Mouse (Mus musculus): ENCODE measurements at regions not wholly inside any gene's neighbourhood (a gene's known extent, or its start where the extent isn't known, plus 50 kb on each side); places are given as distances from the start of the nearest gene placed in this dataset.

DNA sequence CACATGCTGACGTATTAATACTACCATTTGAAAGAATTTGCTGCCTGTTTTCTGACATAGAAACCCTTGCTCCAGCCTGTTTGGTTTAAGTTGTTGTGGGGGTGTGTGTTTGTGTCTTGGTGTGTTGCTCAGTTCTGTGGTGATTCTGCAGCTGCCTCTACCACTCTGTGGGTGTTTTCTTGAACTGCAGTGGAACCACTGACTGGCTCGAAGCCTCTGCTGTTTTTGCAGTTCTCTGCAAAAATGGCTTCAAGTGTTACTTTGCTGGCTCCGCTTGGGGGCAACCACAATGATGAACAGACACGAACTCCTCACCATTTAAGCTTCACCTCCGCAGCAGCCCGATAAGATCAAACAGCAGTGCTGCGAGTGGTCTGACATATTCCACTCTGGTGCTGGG lies 274.6 kb downstream of the Ets1 start:
- no peak for DNase-seq

- no peak for DNase-seq
Observed at GRCm38 (mm10) chr9:32915633-32916032, 279.6 kb downstream of the Ets1 start.

GRCm38 (mm10) chr9:32916731-32917130 lies 280.7 kb downstream of the Ets1 start:
- no peak for DNase-seq

DNA sequence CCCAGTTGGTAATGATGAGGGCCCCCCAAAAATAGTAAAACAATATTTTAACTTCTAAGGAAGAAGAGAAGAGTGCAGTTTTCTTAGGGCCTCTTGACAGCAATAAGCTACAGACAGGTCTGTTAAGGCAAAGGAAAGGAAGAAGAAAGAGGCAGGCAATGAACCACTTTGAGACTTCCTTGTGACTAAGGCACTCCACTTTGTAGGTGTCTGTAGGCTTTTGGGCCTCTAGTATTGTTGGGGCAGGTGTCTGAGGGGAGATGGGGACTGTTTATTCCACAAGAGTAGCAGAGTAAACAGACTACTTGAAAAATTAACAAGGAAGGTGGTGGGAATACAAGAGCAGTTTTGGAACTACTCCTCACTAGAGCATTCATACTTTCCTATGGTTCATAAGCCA lies 287.9 kb downstream of the Ets1 start:
- DNase-seq = no peak

DNA sequence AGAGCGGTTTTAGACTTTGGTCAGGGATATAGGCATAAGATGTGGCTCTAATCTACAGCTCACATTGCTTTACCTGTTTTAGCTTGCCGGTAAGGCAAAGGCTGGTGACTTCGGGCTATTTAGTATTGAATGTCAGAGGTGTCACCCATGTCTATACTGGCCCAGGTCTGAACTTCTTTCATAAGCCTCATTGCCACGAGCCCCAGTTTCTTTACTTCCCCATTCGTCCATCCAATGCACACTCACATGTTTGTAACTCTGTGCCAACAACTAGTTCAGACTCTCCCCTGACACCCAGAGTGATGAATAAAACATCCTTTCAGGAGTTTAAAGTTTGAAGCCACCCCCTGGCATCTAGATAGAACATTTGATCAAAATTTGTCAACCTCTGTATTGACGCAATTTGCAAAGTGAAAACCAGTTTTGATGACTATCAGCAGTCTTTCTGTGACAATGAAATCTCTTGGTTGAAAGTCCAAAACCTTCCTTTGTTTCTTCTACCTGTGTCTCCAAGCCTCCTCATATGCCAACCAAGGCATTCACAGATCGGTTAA lies 288.4 kb downstream of the Ets1 start:
- DNase-seq = no peak

- DNase-seq = no peak
Observed at GRCm38 (mm10) chr9:32925036-32925435, 289.0 kb downstream of the Ets1 start.

DNA sequence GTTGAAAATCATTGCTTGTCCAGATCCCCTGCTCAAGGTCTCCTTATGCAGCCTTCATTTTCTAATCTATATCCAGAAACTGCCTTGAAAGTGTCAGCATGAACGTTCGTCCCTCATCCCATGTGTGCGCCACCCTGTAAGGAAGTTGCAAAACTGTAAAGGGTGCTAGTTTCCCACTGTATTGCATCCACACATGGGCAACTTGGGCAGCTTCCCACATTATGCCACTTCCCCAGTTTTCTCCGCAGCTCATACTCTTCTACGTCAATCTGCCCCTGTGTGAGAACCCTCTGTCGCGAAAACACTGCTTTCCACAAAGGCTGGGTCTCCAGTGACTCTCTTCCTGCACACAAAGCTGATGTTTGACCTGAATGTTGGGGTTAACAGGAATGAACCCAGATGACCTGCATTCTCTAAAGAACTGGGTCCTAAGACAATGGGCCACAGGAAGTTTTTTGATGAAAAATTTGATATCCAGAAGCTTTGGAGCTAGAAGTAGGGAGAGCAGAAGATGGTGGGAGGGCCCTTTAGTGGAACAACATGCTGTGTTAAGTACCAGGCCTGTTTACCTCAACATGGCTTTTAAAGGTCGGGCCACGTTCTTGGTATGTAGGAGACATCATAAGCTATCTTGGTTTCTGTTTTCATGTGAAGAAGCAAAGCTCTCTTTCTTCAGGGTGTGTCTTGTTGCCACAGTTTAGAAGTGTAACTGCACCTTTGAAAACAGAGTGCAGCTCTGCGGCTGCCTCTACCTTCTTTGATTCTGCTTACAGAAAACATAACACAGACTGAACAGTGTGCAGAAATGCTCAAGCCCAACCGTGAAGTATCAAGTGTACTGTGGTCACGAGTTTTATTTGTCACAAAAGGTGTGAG lies 289.9 kb downstream of the Ets1 start:
- no peak for DNase-seq

DNA sequence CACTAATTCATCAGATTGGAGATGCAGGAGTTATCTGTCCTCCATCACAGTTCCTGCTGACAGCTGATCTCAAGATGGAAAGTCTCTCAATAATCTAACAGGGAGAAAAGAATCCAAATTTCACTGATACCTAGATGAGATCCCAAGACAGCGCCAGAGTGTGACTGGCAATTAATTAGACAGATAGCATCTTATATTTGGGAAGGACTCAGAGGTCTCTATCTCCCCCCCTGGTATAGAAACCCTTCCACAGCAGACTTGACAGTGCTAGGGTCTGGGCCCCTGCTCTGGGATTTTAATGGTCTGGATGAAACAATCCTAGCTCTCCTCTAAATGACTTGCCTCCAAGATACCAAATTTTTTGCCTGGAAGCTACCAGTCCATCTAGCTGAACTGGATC lies 291.6 kb downstream of the Ets1 start:
- DNase-seq = no peak

DNA sequence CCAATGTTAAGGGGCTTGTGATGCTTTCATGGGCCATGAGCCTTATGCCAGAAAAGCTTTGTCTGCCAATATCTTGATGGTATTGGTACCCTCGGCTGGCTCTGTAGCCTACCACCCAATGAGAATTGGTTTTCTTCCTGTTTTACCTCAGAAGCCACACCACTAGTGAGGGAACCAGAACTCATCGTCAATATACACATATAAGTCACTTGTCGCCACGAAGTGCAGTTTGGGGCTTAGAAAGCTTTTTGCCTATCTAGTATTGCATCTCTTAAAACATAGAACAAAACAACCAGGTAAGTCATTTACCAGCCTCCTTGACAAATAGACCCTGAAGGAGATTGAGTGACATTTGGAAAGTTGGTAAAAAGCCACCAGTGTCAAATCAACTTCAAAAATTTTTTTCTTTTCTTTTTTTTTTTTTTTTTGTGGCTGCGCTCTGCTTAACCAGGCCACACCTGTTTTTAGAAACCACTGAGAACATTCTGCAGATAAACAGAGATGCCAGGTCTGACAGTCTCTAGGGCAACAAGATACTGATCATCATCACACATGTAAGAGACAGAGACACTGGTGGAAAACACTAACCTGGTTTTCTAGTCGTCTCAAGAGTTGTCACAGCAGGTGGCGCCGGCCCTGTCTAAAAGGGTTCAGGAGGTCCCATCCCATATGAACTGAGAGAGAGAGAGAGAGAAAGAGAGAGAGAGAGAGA lies 292.4 kb downstream of the Ets1 start:
- no peak for DNase-seq

- DNase-seq = no peak
Observed at GRCm38 (mm10) chr9:32929331-32929730, 293.3 kb downstream of the Ets1 start.

DNA sequence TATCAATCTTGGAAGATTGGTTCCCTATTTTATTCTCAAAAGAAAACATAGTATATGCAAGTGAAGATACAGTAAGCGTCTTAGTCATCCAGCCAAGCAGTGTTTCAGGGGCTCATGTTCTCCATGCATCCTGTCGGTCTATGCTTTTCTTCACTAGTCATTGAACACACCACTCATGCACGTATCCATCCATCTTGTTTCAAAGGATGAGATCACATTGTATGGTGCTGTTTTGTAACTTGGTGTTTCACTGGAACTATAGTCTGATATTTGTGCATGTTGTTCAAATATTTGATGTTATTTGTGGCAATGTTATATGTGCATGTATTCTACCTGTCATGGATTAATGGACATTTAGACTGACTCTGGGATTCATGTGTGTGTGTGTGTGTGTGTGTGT lies 293.8 kb downstream of the Ets1 start:
- no peak for DNase-seq

GRCm38 (mm10) chr9:32931266-32932005 lies 295.4 kb downstream of the Ets1 start:
- DNase-seq = no peak

DNA sequence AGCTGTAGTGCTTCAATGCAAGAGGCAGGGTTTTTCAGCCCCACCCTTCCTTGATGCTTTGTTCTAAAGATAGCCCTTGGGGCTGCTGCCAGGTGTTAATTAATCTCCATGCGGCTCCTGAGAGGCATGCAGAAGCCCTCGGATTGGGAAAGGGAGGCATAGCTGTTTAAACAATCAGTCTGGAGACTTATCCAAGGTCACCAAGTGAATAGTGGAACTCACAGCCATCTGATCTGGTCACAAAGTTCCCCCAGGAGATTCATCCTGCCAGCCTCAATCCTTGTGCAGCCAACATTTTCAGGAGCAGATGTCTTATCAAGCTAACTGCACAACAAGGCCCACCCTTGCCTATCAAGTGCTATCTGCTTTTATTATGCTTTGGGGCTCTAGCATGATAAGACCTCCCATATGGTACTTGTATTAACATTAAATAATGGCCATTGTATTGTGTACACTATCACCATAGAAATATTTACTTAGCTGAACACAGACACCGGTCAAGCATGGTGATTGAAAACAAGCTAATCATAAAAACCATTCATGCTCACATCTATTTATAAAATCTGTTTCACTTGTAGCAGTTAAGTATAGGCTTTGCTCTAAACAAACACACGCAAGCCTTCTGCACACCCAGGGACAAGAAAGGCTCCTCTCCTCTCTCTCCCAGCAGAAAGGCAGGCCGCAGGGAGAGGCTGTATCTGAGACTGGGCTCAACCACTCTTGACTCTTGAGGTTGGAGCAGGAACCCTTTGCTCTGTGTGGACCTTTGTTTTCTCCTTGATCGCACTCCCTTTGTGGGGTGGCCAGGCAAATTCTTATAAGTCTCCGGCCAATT lies 297.4 kb downstream of the Ets1 start:
- DNase-seq = no peak

DNA sequence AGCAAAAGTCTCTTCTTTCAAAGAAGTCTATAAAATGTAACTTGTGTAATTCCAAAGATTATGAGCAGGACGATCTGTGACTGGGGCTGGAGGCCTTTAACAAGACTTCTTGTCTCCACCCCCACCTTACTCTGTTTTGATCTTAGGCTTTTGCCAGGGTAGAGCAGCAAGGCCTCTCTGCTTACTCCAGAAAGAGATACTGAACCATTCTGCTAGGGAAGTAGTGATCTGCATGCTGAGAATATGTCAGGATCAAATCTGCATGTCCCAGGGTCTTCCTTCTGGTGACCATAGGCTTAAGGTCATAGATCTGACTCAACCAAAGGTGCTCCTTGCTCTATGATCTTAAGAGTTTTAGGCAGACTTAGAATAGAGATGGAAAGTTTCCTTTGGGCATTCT lies 298.4 kb downstream of the Ets1 start:
- no peak for DNase-seq

DNA sequence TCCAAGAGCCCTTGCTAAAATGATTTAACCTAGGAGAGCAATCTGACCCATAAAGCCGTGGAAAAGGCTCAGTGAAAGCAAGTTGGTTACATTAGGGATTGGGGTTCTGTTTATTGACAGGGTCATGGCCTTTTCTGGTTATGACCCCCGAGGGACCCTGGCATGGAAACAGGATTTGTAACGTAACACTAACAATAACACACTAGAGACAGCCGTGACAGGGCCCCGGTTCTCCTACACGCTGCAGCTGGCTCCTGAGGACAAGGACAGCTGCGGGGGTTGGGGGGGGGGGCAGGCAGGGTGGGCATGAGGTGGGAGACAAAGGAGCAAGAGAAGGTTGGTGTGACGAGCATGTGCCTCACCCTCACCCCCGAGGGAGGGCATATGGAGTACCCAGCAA lies 300.4 kb downstream of the Ets1 start:
- DNase-seq = no peak

- no peak for DNase-seq
Observed at GRCm38 (mm10) chr9:32937391-32937790, 301.4 kb downstream of the Ets1 start.

GRCm38 (mm10) chr9:32938857-32939256 lies 302.8 kb downstream of the Ets1 start:
- DNase-seq = no peak

DNA sequence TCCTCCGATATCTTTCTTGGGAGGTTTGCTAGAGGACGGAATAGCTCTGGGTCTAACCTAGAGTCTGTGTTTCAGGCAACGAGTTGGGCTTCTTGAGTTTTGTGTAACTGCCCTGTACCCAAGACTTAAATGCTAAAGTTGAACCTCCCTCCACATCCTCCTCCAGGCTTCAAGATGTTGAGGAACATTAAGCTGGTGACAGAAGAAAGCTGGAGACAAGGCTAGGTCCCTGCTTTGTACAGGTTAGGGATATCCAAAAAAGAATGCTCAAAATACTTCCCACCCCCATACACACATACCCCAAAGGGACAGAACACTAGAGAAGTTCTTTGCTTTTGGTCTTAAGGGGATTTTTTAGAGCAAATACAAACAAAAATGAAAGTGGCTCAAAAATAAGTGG lies 303.6 kb downstream of the Ets1 start:
- DNase-seq = no peak

GRCm38 (mm10) chr9:32940111-32940813 lies 304.2 kb downstream of the Ets1 start:
- DNase-seq = peak; percentile 66 to 81

DNA sequence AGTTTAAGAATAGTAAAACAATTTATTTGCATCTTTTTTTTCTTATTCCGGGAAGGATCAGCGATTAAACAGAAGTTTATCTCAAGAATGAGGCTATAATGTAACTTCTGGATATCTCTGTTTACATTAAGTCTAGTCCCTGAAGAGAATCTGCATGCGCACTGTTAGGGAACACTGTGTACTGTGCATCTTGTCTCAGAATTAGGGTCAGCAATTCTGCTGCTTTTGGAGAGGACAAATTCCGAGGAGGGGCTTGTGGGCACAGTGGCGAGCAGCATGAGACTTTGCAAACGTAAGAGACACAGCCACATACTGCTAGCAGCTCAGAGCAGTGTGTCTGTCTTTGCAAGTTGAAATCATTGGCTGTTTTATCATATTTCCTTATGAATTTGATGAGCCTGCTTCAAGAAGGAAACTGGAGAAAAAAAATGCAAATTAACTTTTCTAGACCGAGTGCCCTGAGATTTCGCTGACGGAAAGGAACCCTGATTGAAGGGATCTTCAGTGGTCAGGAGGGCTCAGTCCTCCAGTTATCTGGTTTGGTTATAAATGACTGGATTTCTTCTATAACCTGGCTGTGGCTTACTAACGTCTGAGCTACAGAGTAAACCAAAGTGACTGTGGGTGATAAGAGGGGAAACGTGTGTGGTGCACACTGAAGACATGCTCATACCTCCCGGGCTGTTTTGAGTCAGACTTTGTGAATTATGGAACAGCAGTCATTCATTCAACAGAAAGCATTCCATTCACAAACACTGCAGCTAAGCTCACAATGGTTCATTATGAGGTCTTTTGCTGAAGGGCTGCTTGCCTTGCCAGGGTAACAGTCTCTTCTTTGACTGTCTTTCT lies 305.1 kb downstream of the Ets1 start:
- no peak for DNase-seq

DNA sequence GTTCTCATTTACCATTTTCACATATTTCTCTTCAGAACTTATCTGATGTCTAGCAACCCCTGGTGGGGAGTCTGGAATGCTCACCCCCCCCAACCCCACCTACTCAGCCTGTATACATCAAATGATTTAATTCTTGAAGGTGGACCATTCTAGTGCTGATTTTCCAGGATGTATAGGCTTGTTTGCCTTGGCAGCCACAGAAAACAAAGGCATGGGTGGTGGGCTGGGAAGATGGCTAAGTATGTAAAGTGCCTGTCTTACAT lies 305.7 kb downstream of the Ets1 start:
- no peak for DNase-seq
